Mouse (Mus musculus) hindbrain, embryonic 14.5 days (tissue): ENCODE data around the gene Cited4. TPM values are rescaled to one million over a fixed set of nuclear protein-coding genes. Genes with fewer than 3 reads are reported as not detected.
A peak's percentile ranks its signal among the peaks of the same experiment; 100 is the strongest.

Source experiments
- ATAC-seq: fragments of 200-750 bp; cut with Nextera tagmentation; 2 replicates; pipeline ENCODE4 v1.8.0; 2017; ENCODE audit warnings: moderate number of reproducible peaks, mild to moderate bottlenecking, moderate TSS enrichment, moderate library complexity; ENCODE audit not compliant: low FRiP score
- DNase-seq: peaks from one replicate; pipeline ENCODE4 v3.0.0-alpha.2; 2015; ENCODE audit warnings: low spot score
- H3K27ac ChIP-seq: fragments of 300-500 bp; sonication (generic); 2 replicates; pipeline ENCODE4 v1.5.1; 2014; ENCODE audit warnings: mild to moderate bottlenecking, moderate library complexity
- H3K27me3 ChIP-seq: fragments of 300-500 bp; sonication (generic); 2 replicates; pipeline ENCODE4 v1.6.1; 2014; ENCODE audit warnings: mild to moderate bottlenecking, low read length, mixed read lengths; ENCODE audit not compliant: control insufficient read depth, insufficient read depth
- H3K36me3 ChIP-seq: fragments of 300-500 bp; sonication (generic); replicated peaks from 2 replicates; pipeline ENCODE4 v1.6.1; 2014; ENCODE audit not compliant: control insufficient read depth, insufficient read depth
- H3K4me1 ChIP-seq: fragments of 300-500 bp; sonication (generic); replicated peaks from 2 replicates; pipeline ENCODE4 v1.6.1; 2014; ENCODE audit warnings: antibody characterized with exemption, low read length, mixed read lengths; ENCODE audit not compliant: control insufficient read depth, insufficient read depth
- H3K4me2 ChIP-seq: fragments of 300-500 bp; sonication (generic); replicated peaks from 2 replicates; pipeline ENCODE4 v1.6.1; 2014; ENCODE audit warnings: mild to moderate bottlenecking, moderate library complexity
- H3K4me3 ChIP-seq: fragments of 300-500 bp; sonication (generic); replicated peaks from 2 replicates; pipeline ENCODE4 v1.5.1; 2014; ENCODE audit warnings: mild to moderate bottlenecking, low read length
- H3K9ac ChIP-seq: fragments of 300-500 bp; sonication (generic); 2 replicates; pipeline ENCODE4 v1.6.1; 2014
- H3K9me3 ChIP-seq: fragments of 300-500 bp; sonication (generic); 2 replicates; pipeline ENCODE4 v1.6.1; 2016; ENCODE audit warnings: low read length; ENCODE audit not compliant: control insufficient read depth
- WGBS: fragments of 180-500 bp; shearing (Covaris S2); extraction: QIAGEN DNeasy Blood & Tissue Kit; methylation state at CpG from one replicate; pipeline ENCODE4 v1.1.7; 2014; 5-methylcytosine and 5-hydroxymethylcytosine counted together
- polyA plus RNA-seq: library from polyadenylated mRNA; unstranded; fragments of >200 nt; fragmentation: Nextera tagmentation; extraction: Ambion mirVana; gene quantifications from 2 replicates; pipeline ENCODE4 v1.2.1, GENCODE M21; 2014

The Cited4 gene
- polyA plus RNA-seq, 1 experiment from 2014 or later: 1.9 TPM

- no peaks in the 10 kb centered on the region for H3K36me3 ChIP-seq
- no peak overlapping the region for H3K4me2 ChIP-seq
- peaks cover 5% of the 10 kb centered on the region for H3K27me3 ChIP-seq
- no peaks in the 10 kb centered on the region for H3K4me1 ChIP-seq
- ATAC-seq: no peak
- no peak for DNase-seq
- no peak overlapping the region for H3K4me3 ChIP-seq
- no peak overlapping the region for H3K9ac ChIP-seq
- 82% methylated on average over 3 of the region's 3 CpGs for WGBS
- no peak overlapping the region for H3K27ac ChIP-seq
- no peaks in the 10 kb centered on the region for H3K9me3 ChIP-seq
These were observed 7.2 kb downstream of the Cited4 start for GRCm38 (mm10) chr4:120673606-120674005.

GRCm38 (mm10) chr4:120674775-120675451 is 8.5 kb downstream of the Cited4 start:
- no peak for DNase-seq
- Histone ChIP-seq H3K4me1 (no peaks in the 10 kb centered on the region), H3K27me3 (no peaks in the 10 kb centered on the region), H3K9me3 (no peaks in the 10 kb centered on the region), H3K4me2 (no peak overlapping the region), H3K4me3 (no peak overlapping the region), H3K36me3 (no peaks in the 10 kb centered on the region), H3K9ac (no peak overlapping the region), H3K27ac (no peak overlapping the region)
- WGBS: 83% methylated on average over 8 of the region's 8 CpGs
- no peak for ATAC-seq

GRCm38 (mm10) chr4:120675640-120676039 is 9.3 kb downstream of the Cited4 start:
- Histone ChIP-seq H3K36me3 (no peaks in the 10 kb centered on the region), H3K27ac (no peak overlapping the region), H3K9ac (no peak overlapping the region), H3K4me2 (no peak overlapping the region), H3K4me3 (no peak overlapping the region), H3K27me3 (no peaks in the 10 kb centered on the region), H3K4me1 (no peaks in the 10 kb centered on the region), H3K9me3 (no peaks in the 10 kb centered on the region)
- 76% methylated on average over 2 of the region's 2 CpGs for WGBS
- DNase-seq (no peak), ATAC-seq (no peak)

- H3K36me3 ChIP-seq: no peaks in the 10 kb centered on the region
- 56% methylated on average over 7 of the region's 7 CpGs for WGBS
- no peak overlapping the region for H3K27ac ChIP-seq
- no peaks in the 10 kb centered on the region for H3K9me3 ChIP-seq
- DNase-seq: peak; percentile 74
- H3K4me3 ChIP-seq: no peak overlapping the region
- no peaks in the 10 kb centered on the region for H3K27me3 ChIP-seq
- no peak overlapping the region for H3K9ac ChIP-seq
- ATAC-seq: no peak
- H3K4me2 ChIP-seq: no peak overlapping the region
- H3K4me1 ChIP-seq: no peaks in the 10 kb centered on the region
These were observed 14.6 kb downstream of the Cited4 start for GRCm38 (mm10) chr4:120680953-120681352.

GRCm38 (mm10) chr4:120682168-120682567 is 15.8 kb downstream of the Cited4 start:
- H3K9ac ChIP-seq: no peak overlapping the region
- H3K36me3 ChIP-seq: no peaks in the 10 kb centered on the region
- H3K9me3 ChIP-seq: no peaks in the 10 kb centered on the region
- H3K27me3 ChIP-seq: no peaks in the 10 kb centered on the region
- no peak overlapping the region for H3K4me2 ChIP-seq
- 33% methylated on average over 10 of the region's 10 CpGs for WGBS
- no peak overlapping the region for H3K27ac ChIP-seq
- H3K4me1 ChIP-seq: 0 out of 2 replicates have a peak, but pooled peaks cover under 1% of the 10 kb centered on the region
- ATAC-seq (no peak), DNase-seq (peak; percentile 67)
- no peak overlapping the region for H3K4me3 ChIP-seq

GRCm38 (mm10) chr4:120683278-120683997 is 17.1 kb downstream of the Cited4 start:
- no peaks in the 10 kb centered on the region for H3K27me3 ChIP-seq
- 0 out of 2 replicates have a peak, but pooled peaks cover 4% of the 10 kb centered on the region for H3K4me1 ChIP-seq
- no peak overlapping the region for H3K4me3 ChIP-seq
- 43% methylated on average over 9 of the region's 9 CpGs for WGBS
- H3K4me2 ChIP-seq: no peak overlapping the region
- H3K36me3 ChIP-seq: no peaks in the 10 kb centered on the region
- no peak overlapping the region for H3K27ac ChIP-seq
- H3K9ac ChIP-seq: no peak overlapping the region
- H3K9me3 ChIP-seq: no peaks in the 10 kb centered on the region
- DNase-seq (no peak), ATAC-seq (no peak)

- 24% methylated on average over 6 of the region's 6 CpGs for WGBS
- Histone ChIP-seq H3K9ac (no peak overlapping the region), H3K27ac (no peak overlapping the region), H3K36me3 (no peaks in the 10 kb centered on the region), H3K4me3 (no peak overlapping the region), H3K9me3 (no peaks in the 10 kb centered on the region), H3K27me3 (no peaks in the 10 kb centered on the region), H3K4me1 (0 out of 2 replicates have a peak, but pooled peaks cover 4% of the 10 kb centered on the region), H3K4me2 (no peak overlapping the region)
- DNase-seq (no peak), ATAC-seq (0 out of 2 replicates have a peak, but pooled peaks have one; percentile 27)
These were observed 20.9 kb downstream of the Cited4 start for GRCm38 (mm10) chr4:120687282-120687681.

- Histone ChIP-seq H3K27ac (no peak overlapping the region), H3K9me3 (no peaks in the 10 kb centered on the region), H3K27me3 (no peaks in the 10 kb centered on the region), H3K4me1 (0 out of 2 replicates have a peak, but pooled peaks cover 4% of the 10 kb centered on the region), H3K9ac (no peak overlapping the region), H3K4me3 (no peak overlapping the region), H3K36me3 (no peaks in the 10 kb centered on the region), H3K4me2 (no peak overlapping the region)
- no peak for ATAC-seq
- no peak for DNase-seq
- 74% methylated on average over 6 of the region's 6 CpGs for WGBS
These were observed 22.9 kb downstream of the Cited4 start for GRCm38 (mm10) chr4:120689317-120689716.

GRCm38 (mm10) chr4:120692717-120693116 is 26.3 kb downstream of the Cited4 start:
- Histone ChIP-seq H3K27me3 (0 out of 2 replicates have a peak, but pooled peaks cover 8% of the 10 kb centered on the region), H3K4me2 (no peak overlapping the region), H3K9me3 (no peaks in the 10 kb centered on the region), H3K4me3 (no peak overlapping the region), H3K4me1 (no peaks in the 10 kb centered on the region), H3K36me3 (no peaks in the 10 kb centered on the region), H3K27ac (no peak overlapping the region), H3K9ac (no peak overlapping the region)
- 38% methylated on average over 10 of the region's 10 CpGs for WGBS
- ATAC-seq (no peak), DNase-seq (peak; percentile 63)
